Mouse (Mus musculus): Measurements from ENCODE around the gene Slc7a8. TPM values are rescaled to one million over a fixed set of nuclear protein-coding genes. Genes with fewer than 3 reads are reported as not detected.
A peak's percentile ranks its signal among the peaks of the same experiment; 100 is the strongest.

The Slc7a8 gene
- 2.4 and 2.7 TPM in 2 replicates for polyA plus RNA-seq (2016; fragmentation: Nextera tagmentation; extraction: Ambion mirVana)

DNA sequence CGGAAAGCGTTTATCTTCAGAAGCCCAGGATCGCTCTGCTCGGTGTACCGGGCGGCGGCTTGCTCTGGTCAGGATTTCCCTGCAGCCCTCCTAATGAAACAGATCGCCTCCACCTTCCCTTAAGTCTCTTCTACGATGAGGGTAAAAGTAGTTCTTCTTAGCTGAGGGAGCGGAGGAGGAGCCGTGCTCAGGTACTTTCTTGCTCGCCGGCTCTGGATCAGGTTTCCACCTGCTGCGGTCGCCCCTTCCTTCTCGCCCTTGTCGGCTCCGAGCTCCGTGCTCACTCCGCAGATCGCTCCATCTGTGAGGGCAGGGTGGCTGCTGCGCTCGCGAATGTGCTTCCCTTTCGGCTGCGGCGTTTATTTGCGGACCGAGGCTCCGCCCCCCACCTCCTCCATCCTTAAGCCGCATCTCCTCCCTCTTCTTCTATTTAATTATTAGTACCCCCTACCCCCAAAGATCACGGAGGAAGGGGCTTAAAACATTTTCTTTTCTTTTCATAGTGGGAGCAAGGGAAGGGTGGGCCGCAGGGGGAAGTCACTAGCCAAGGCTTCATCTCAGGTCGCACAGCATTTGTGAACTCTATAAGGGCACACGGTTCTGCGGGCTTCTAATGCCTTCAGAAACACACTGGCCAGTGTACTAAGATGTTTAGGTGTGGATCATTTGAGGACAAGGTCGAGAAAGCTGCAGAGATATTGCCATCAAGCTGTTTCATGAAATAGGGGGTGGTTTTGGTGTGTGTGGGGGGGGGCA is at the start of gene Slc7a8:
Gene Slc7a8 (minus strand): TSS at position 337 of the 756 bp plus-strand sequence.
- 2% methylated on average over 37 of the region's 37 CpGs for WGBS
- no peak for DNase-seq (ENCODE audit: low spot score)
- H3K36me3 ChIP-seq, result no peaks in the 10 kb centered on the region
- H3K27ac ChIP-seq, result peak within 1 kb of the TSS; percentile 29; the same call in 1 of the 2 replicates
- no peaks in the 10 kb centered on the region for H3K9me3 ChIP-seq
- H3K4me3 ChIP-seq, result peak within 1 kb of the TSS; percentile 65
- peaks cover 28% of the 10 kb centered on the region for H3K27me3 ChIP-seq (ENCODE audit: insufficient read depth, poor library complexity, severe bottlenecking)
- H3K4me1 ChIP-seq, result peaks cover 16% of the 10 kb centered on the region; the same call in 1 of the 2 replicates

DNA sequence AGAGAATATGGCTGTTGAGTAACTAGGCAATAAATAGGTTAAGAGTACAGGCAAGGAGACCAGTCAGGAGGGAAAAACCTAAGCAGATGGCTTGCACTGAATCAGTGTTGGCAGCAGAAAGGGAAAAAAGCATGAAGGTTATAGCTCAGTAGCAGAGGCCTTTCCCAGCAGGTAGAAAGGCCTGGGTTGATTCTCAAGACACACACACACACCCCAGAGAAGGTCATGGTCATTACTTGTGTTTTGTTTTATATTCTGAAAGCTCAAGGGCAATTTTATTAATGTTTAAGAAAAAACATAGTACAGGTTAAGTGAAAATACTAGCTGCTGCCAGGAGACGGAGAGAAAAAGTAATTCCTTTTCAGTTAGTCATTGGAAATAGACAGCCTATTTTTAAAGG is 42.0 kb upstream of the Slc7a8 start:
- H3K36me3 ChIP-seq, result no peaks in the 10 kb centered on the region
- no peaks in the 10 kb centered on the region for H3K9me3 ChIP-seq
- no peaks in the 10 kb centered on the region for H3K4me1 ChIP-seq
- H3K4me3 ChIP-seq, result no peak overlapping the region
- WGBS, result 89% methylated on average over 1 of the region's 1 CpGs
- no peak overlapping the region for H3K27ac ChIP-seq
- H3K27me3 ChIP-seq (ENCODE audit: insufficient read depth, poor library complexity, severe bottlenecking), result 0 out of 2 replicates have a peak, but pooled peaks cover 6% of the 10 kb centered on the region
- no peak for DNase-seq (ENCODE audit: low spot score)

DNA sequence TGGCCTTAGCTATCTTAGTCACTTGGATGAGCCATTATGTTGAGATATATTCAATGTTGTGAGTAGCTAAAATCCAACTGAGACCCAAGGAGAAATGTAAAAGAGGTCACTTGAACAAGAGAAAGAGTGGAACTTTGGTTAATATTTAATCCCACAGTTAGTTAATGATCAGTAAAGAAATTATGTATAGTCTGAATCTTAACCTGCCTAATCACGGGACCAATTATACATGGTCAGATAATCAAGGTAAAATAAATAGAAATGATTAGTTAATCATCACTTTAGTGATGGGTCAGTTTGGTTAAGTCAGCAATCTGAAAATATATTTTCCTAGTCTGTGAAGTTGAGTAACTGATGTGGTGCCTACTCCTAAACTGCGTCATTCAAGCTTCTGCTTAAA is 40.6 kb upstream of the Slc7a8 start:
- DNase-seq (ENCODE audit: low spot score), result no peak
- H3K4me3 ChIP-seq, result no peak overlapping the region
- no peaks in the 10 kb centered on the region for H3K36me3 ChIP-seq
- H3K27ac ChIP-seq, result no peak overlapping the region
- no peaks in the 10 kb centered on the region for H3K4me1 ChIP-seq
- 0 out of 2 replicates have a peak, but pooled peaks cover 6% of the 10 kb centered on the region for H3K27me3 ChIP-seq (ENCODE audit: insufficient read depth, poor library complexity, severe bottlenecking)
- WGBS, result 81% methylated on average over 2 of the region's 2 CpGs
- no peaks in the 10 kb centered on the region for H3K9me3 ChIP-seq

DNA sequence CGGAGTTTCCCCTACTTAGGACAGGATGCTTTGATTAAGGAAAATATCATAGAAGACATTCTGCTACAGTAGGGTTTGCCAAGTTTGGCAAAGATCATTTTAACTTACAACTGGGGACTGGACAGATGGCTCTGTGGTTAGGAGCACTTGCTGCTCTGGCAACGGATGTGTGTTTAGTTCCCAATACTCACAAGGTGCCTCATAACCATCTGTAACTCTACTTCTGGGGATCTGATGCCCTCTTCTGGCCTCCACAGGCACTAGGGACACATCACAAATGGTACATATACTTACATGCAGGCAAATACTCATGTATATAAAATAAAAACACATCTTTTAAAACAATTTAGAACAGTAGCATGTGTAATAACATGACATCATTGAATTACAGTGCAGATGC is 36.0 kb upstream of the Slc7a8 start:
- Histone ChIP-seq H3K27me3 (ENCODE audit: insufficient read depth, poor library complexity, severe bottlenecking) (0 out of 2 replicates have a peak, but pooled peaks cover 6% of the 10 kb centered on the region), H3K27ac (no peak overlapping the region), H3K36me3 (no peaks in the 10 kb centered on the region), H3K4me3 (no peak overlapping the region), H3K9me3 (no peaks in the 10 kb centered on the region), H3K4me1 (no peaks in the 10 kb centered on the region)
- WGBS, result 54% methylated on average over 2 of the region's 2 CpGs
- no peak for DNase-seq (ENCODE audit: low spot score)

DNA sequence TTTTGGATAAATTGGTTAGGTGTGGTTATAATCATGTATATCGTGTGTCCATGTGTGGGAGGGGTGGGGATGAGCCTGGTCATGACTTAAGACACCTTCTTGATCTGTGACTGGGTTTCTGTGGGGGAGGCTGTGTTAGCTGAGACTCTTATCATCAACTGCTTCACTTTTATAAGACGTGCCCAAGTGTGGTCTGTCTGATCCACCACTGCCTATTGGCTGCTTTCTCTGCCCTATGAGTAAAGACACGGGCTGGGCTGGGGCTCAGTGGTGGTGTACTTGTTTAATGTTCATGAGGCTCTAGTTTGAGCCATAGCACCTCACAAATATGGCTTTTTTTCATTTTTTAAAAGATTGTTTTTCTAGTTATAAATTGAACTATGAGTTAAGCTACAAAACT is 34.0 kb upstream of the Slc7a8 start:
- H3K4me1 ChIP-seq, result peaks cover under 1% of the 10 kb centered on the region; the same call in 1 of the 2 replicates

DNA sequence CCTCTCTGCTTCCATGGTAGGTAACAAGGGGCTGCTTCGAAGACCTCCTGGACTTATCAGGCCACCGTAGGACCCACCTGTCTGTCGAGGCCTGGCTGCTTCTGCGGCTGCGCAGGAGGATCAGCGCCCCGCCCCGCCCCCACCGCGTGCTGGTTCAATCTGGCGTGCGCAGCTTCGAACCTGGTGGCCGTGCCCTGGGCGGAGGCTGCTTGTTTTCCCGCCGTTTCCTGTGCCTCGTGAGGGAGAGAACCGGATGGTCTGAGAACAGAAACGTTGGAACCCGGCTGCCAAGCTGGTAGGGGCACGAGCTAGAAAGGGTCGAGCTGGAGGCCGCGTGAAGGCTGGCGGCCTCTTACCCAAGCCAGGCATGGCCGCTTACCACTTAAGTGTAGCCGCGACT is 32.2 kb upstream of the Slc7a8 start, which contains the start of gene Rnf212b:
Gene Rnf212b (plus strand): TSS at position 151 of the 400 bp plus-strand sequence.
- H3K36me3 ChIP-seq, result no peaks in the 10 kb centered on the region
- no peaks in the 10 kb centered on the region for H3K27me3 ChIP-seq (ENCODE audit: insufficient read depth, poor library complexity, severe bottlenecking)
- no peak within 1 kb of the TSS for H3K27ac ChIP-seq
- 78% methylated on average over 29 of the region's 29 CpGs for WGBS
- peaks cover 7% of the 10 kb centered on the region; the same call in 1 of the 2 replicates for H3K4me1 ChIP-seq
- no peak within 1 kb of the TSS for H3K4me3 ChIP-seq
- H3K9me3 ChIP-seq, result no peaks in the 10 kb centered on the region
- no peak for DNase-seq (ENCODE audit: low spot score)

More for the DNA sequence above, 34.0 kb upstream of the Slc7a8 start:
- H3K4me3 ChIP-seq, result no peak overlapping the region
- DNase-seq (ENCODE audit: low spot score), result no peak
- no peaks in the 10 kb centered on the region for H3K36me3 ChIP-seq
- 0 out of 2 replicates have a peak, but pooled peaks cover 6% of the 10 kb centered on the region for H3K27me3 ChIP-seq (ENCODE audit: insufficient read depth, poor library complexity, severe bottlenecking)
- WGBS, result 46% methylated on average over 3 of the region's 3 CpGs
- no peak overlapping the region for H3K27ac ChIP-seq
- H3K9me3 ChIP-seq, result no peaks in the 10 kb centered on the region

DNA sequence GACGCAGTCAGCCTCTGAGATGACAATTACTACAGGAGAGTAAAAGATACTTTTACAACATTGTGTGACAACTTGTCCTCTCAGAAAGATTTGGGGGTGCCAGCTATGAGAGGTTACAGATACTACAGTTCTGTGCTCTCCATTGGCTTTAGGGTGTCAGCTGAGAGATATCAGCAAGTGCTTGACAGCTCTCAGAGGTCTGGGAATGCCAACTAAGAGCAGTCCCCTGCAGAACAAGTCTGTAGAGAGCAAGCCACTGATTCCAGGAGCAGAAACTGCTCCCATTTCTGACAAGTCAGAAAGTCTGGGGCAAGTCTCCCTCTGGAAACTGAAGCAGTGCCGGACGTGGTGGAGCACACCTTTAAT is 27.9 kb upstream of the Slc7a8 start:
- no peaks in the 10 kb centered on the region for H3K27me3 ChIP-seq (ENCODE audit: insufficient read depth, poor library complexity, severe bottlenecking)
- WGBS, result 35% methylated on average over 3 of the region's 3 CpGs
- H3K4me3 ChIP-seq, result no peak overlapping the region
- peak overlapping the region; percentile 18; the same call in 1 of the 2 replicates for H3K27ac ChIP-seq
- H3K36me3 ChIP-seq, result no peaks in the 10 kb centered on the region
- no peaks in the 10 kb centered on the region for H3K9me3 ChIP-seq
- DNase-seq (ENCODE audit: low spot score), result no peak
- H3K4me1 ChIP-seq, result peaks cover 11% of the 10 kb centered on the region; the same call in 1 of the 2 replicates

DNA sequence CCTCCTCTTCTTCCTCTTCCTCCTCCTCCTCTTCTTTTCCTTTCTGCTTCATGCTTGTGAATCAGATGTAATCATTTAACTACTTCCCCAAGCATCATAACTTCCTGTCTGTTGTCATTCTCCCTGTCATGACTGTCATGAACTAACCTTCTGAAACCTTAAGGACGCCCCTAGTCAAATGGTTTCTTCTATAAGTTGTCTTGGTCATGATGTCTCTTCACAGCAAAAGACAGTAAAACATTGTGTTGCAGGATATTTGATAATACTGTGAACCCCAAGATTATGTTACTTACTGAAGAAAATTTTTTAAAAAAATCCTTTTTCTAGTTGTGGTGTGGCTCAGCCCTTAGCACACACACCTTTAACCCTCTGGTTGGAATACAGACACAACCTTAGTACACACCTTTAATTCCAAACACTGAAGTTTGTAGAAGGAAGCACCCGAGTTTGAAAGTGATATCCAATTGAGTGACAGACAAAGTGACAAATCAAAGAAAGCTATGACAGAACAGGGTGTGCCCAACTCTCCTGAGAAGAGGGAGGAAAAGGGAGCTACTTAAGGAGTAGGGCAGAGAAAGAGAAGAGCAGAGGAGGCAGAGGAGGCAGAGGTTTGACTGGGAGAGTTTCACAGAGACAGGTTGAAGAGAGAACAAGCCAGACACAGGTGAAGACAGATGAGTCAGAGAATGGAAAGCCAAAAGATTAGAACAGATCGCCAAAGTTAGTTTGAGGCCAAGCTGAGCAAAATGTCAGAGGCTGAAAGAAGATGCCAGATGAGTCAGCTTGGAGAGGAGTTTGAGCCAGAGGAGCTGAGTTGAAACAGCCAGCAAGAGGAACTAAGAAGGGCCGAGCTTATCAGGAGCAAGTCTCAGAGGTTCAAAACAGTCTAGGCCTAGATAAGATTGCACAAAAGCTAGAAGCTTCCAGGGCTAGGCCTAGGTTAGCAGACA is 27.2 kb upstream of the Slc7a8 start:
- WGBS, result 38% methylated on average over 4 of the region's 4 CpGs
- peak overlapping the region; percentile 18; the same call in 1 of the 2 replicates for H3K27ac ChIP-seq

DNA sequence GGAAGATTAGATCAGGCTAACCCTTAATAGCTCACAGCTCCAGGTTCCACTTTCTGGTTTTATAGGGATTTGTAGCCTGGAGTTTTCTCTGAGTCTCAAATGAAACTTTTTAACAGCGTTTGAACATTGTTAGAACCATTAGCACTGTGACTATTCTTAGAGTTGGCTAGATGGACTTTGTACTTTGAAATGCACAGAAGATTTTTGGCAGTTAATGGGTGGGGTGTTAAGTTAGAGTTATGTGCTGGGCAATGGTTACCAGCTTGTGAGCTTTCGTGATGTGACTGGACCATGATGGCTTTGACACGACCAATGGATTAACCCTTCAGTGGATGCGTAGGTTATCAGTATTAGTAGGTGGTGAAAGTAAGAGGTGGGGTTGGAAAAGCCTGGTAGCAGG is 24.4 kb upstream of the Slc7a8 start:
- no peak overlapping the region for H3K4me3 ChIP-seq
- peaks cover 20% of the 10 kb centered on the region for H3K4me1 ChIP-seq
- no peak overlapping the region for H3K27ac ChIP-seq
- WGBS, result 73% methylated on average over 4 of the region's 4 CpGs
- H3K36me3 ChIP-seq, result no peaks in the 10 kb centered on the region
- no peaks in the 10 kb centered on the region for H3K27me3 ChIP-seq (ENCODE audit: insufficient read depth, poor library complexity, severe bottlenecking)
- DNase-seq (ENCODE audit: low spot score), result no peak
- H3K9me3 ChIP-seq, result no peaks in the 10 kb centered on the region

More for the DNA sequence above, 27.2 kb upstream of the Slc7a8 start:
- DNase-seq (ENCODE audit: low spot score), result no peak
- Histone ChIP-seq H3K27me3 (ENCODE audit: insufficient read depth, poor library complexity, severe bottlenecking) (no peaks in the 10 kb centered on the region), H3K36me3 (no peaks in the 10 kb centered on the region), H3K4me3 (no peak overlapping the region), H3K4me1 (peaks cover 11% of the 10 kb centered on the region; the same call in 1 of the 2 replicates), H3K9me3 (no peaks in the 10 kb centered on the region)

DNA sequence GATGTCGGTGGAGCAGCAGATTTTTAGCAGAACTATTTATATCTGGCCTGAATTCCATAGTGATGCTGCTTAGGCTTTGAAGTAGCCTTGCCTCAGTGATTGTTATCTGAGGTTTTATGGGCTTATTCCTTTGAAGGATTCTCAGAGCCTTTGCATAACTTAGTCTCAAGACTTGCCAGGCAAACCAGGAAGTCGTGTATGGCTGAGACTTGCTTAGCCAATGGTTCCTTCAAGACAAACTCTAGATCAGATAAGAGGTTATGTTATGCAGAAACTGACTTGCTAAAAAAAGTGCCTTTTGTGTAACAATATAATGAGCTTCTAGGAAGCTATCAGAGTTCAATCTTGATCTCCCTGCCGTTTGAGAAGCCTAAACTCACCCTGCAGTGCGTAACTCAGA is 20.7 kb upstream of the Slc7a8 start:
- Histone ChIP-seq H3K36me3 (no peaks in the 10 kb centered on the region), H3K4me1 (peaks cover 19% of the 10 kb centered on the region), H3K4me3 (no peak overlapping the region), H3K27ac (no peak overlapping the region), H3K9me3 (no peaks in the 10 kb centered on the region), H3K27me3 (ENCODE audit: insufficient read depth, poor library complexity, severe bottlenecking) (no peaks in the 10 kb centered on the region)
- 67% methylated on average over 4 of the region's 4 CpGs for WGBS
- no peak for DNase-seq (ENCODE audit: low spot score)

DNA sequence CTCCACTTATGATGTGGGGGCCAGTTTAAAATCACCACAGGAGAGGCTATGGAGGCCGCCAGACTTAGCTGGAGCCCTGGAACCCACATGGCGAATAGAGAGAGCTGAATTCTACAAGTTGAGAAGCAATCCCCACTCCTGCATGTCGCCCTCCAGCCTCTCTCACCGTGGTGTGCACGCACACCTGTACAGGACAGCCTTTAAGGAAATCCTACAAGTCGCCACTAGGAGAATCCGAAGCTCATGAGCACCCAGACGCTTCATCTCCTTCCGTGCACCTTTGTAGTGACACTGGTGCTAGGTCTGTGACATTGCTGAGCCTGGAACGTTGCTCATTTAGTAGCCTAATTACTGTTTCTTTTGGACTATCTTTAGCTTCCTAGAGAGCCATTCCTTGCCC is 17.9 kb upstream of the Slc7a8 start:
- 35% methylated on average over 10 of the region's 10 CpGs for WGBS
- Histone ChIP-seq H3K27me3 (ENCODE audit: insufficient read depth, poor library complexity, severe bottlenecking) (no peaks in the 10 kb centered on the region), H3K4me3 (no peak overlapping the region), H3K9me3 (no peaks in the 10 kb centered on the region), H3K36me3 (no peaks in the 10 kb centered on the region), H3K4me1 (peaks cover 26% of the 10 kb centered on the region), H3K27ac (0 out of 2 replicates have a peak overlapping the region, but pooled peaks have one; percentile 36)
- DNase-seq (ENCODE audit: low spot score), result no peak

DNA sequence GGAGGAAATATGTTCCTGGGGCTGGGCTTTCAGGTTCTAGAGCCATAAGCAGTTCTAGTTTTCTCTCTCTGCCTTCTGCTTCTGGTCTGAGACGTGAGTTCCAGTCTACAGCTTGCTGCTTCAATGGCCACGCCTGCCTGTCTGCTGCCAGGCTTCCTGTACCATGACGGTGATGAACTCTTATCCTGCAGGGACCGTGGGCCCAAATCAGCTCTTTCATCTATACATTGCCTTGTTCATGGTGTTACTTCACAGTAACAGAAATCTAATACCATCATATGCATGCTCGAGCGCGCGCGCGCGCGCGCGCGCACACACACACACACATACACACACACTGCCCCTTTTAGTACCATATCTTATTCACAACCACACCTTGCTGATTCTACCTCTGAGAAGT is 15.0 kb upstream of the Slc7a8 start:
- 87% methylated on average over 15 of the region's 15 CpGs for whole genome bisulfite sequencing
- H3K4me1 ChIP-seq, result peaks cover 19% of the 10 kb centered on the region
- H3K36me3 ChIP-seq, result no peaks in the 10 kb centered on the region
- no peak overlapping the region for H3K4me3 ChIP-seq
- DNase-seq (ENCODE audit: low spot score), result no peak
- no peak overlapping the region for H3K27ac ChIP-seq
- H3K9me3 ChIP-seq, result no peaks in the 10 kb centered on the region
- H3K27me3 ChIP-seq (ENCODE audit: insufficient read depth, poor library complexity, severe bottlenecking), result no peaks in the 10 kb centered on the region
